Mouse (Mus musculus) brain, embryonic 18.5 days (tissue): ENCODE measurements around the gene Nudt3.
"Not testable (repeated sequence)": the region's sequence is repeated elsewhere in the genome, so short reads cannot be mapped to it uniquely, and the experiment has no call there.

ENCODE experiments used
- DNase-seq: peaks from one replicate; pipeline ENCODE4 v3.0.0-alpha.2; 2012; ENCODE audit warnings: low read depth, low spot score

Gene Nudt3

GRCm38 (mm10) chr17:27623360-27624326 lies at the start of gene Nudt3:
TSS of gene Nudt3 (minus strand) at chr17:27623495.
- DNase-seq, result peak; percentile 81

- no peak for DNase-seq
These were observed 48.4 kb upstream of the Nudt3 start for GRCm38 (mm10) chr17:27671720-27672119.

- no peak for DNase-seq
These were observed 35.5 kb upstream of the Nudt3 start for GRCm38 (mm10) chr17:27658767-27659166.

GRCm38 (mm10) chr17:27657123-27657522 lies 33.8 kb upstream of the Nudt3 start:
- DNase-seq, result no peak

GRCm38 (mm10) chr17:27656414-27656813 lies 33.1 kb upstream of the Nudt3 start:
- no peak for DNase-seq

- DNase-seq, result no peak
These were observed 32.7 kb upstream of the Nudt3 start for GRCm38 (mm10) chr17:27656011-27656399.

GRCm38 (mm10) chr17:27655089-27656010 lies 32.1 kb upstream of the Nudt3 start, which contains the start of gene Pacsin1:
TSS of gene Pacsin1 (plus strand) at chr17:27655509.
- DNase-seq, result no peak

GRCm38 (mm10) chr17:27653253-27653959 lies 30.1 kb upstream of the Nudt3 start:
- DNase-seq, result no peak

GRCm38 (mm10) chr17:27652046-27652790 lies 28.9 kb upstream of the Nudt3 start:
- DNase-seq, result no peak

GRCm38 (mm10) chr17:27650586-27650985 lies 27.3 kb upstream of the Nudt3 start:
- no peak for DNase-seq

- no peak for DNase-seq
These were observed 26.9 kb upstream of the Nudt3 start for GRCm38 (mm10) chr17:27650160-27650559.

- DNase-seq, result no peak
These were observed 22.5 kb upstream of the Nudt3 start for GRCm38 (mm10) chr17:27645807-27646206.

GRCm38 (mm10) chr17:27644572-27644971 lies 21.3 kb upstream of the Nudt3 start:
- no peak for DNase-seq

- no peak for DNase-seq
These were observed 20.5 kb upstream of the Nudt3 start for GRCm38 (mm10) chr17:27643756-27644155.

- no peak for DNase-seq
These were observed 19.8 kb upstream of the Nudt3 start for GRCm38 (mm10) chr17:27643101-27643500.

GRCm38 (mm10) chr17:27642491-27643062 lies 19.3 kb upstream of the Nudt3 start:
- DNase-seq, result no peak

GRCm38 (mm10) chr17:27639851-27640250 lies 16.6 kb upstream of the Nudt3 start:
- not testable (repeated sequence) for DNase-seq

- DNase-seq, result no peak
These were observed 15.6 kb upstream of the Nudt3 start for GRCm38 (mm10) chr17:27638921-27639332.

GRCm38 (mm10) chr17:27637333-27637732 lies 14.0 kb upstream of the Nudt3 start:
- no peak for DNase-seq
